Mouse (Mus musculus): ENCODE measurements around the gene Cnih2.
"Not testable (repeated sequence)": the region's sequence is repeated elsewhere in the genome, so short reads cannot be mapped to it uniquely, and the experiment has no call there.

The Cnih2 gene

DNA sequence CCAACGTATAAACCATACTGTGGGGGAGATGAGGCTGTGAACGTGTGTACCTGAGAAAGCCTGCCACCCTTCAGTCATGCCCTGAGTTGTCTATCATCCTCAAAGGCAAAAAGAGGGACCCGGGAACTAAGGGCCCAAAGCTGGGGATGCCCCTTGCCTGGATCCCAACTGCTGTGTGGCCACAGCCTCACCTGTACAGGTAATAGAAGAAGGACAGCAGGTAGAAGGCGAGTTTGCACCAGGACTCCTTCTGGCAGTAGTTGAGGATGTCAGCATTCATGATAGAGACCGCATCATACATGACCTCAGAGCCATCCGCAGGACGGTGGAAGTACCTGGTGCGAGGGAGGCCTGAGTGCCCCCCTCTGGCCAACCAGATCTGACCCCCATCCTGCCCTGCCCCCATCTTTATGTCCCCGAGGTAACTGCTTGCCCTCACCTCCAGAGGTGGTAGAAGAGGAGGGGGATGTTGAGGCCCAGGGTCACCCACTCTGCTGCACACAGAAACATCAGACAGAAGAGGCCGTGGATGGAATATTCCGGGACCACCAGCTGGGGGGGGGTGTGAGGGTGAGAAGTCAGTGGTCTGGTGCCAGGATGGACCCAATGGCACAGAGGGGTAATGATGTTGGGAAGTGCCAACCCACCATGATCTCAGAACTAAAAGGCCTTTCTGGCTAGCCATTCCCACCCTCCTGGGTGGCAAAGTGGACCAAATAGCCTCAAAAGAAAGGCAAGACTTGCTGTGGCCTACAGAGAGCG lies 4.7 kb downstream of the Cnih2 start:
- DNase-seq: no peak

DNA sequence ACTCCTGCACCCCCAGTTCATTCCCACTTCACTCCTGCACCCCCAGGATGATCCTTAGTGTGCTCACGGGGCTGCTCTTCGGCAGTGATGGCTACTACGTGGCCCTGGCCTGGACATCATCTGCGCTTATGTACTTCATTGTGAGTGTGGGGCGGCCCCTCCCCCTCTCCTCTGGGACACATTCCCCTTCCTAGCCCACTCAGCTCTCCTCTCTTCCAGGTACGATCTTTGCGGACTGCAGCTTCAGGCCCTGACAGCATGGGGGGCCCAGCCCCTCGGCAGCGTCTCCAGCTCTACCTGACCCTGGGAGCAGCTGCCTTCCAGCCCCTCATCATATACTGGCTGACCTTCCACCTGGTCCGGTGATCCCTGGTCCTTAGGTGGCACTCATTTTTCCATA lies 6.2 kb downstream of the Cnih2 start:
- DNase-seq: no peak

DNA sequence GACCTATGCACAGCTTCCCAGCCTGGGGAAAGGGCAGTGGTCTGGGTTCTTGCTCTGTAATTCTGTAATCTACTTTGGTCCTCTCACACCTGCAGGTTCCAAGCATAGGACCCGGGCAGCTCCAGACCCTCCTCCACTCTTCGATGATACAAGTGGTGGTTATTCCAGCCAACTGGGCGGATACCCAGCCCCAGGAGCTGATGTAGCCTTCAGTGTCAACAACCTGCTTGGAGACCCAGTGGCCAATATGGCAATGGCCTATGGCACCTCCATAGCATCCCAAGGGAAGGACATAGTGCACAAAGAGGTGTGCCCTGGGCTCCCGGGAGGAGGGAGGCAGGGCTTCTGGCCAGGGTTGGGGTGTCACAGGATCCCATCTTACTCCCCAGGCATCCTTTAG lies 9.0 kb downstream of the Cnih2 start:
- no peak for DNase-seq

DNA sequence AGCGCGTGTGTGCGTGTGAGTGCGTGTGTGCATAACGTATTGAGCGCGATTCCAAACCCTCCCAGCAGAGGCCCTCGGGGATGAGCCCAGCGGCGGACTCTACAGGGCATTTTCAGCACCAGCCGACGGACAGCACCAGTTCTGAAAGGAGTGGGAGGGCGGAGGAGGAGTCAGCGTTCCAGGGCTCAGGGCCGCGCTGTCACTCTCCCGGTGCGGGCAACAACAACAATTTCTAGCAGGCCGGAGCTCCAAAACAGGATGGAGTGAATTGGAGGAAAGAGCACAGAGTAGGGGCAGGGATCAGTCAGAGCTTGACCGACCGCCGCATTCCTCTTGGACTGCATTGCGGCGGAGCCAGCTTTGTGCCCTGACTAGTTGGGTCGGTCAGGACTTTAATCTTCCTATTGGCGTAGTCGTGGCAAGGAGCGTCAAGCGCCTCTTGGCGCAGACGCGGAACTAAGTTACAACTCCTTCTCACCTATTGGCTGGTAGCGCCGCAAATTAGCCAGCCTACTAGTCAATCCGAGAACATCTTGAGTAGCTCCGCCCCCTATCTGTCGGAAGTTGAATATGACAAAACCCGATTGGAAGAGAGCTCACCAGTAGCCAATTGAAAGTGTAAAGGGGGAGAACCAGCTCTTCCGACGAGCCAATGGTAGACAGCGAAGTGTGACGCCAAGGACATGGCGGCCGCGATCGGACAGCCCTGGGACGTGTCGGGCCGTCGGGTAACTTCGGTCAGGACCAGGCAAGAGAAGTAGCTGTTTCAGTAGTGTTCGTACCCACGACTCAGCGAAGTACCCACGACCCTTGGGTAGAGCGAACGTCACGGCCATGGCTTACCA lies 10.2 kb downstream of the Cnih2 start, which contains the start of gene Yif1a:
Gene Yif1a, plus strand, starts transcription at position 655 of the 845 bp plus-strand sequence.
- peak; percentile 96 for DNase-seq

DNA sequence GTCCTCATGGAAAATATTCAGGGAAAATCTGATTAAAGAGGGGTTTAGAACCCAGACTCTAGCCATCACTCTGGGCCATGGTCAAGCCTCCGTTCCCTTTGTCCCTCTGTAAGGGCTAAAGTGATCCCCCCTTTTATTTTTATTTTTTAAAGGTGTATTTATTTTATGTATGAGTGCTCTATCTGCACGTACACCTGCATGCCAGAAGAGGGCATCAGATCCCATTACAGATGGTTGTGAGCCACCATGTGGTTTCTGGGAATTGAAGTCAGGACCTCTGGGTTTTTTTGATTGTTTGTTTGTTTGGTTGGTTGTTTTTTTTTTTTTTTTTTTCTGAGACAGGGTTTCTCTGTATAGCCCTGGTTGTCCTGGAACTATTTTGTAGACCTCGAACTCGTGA lies 11.8 kb downstream of the Cnih2 start:
- DNase-seq: not testable (repeated sequence)

DNA sequence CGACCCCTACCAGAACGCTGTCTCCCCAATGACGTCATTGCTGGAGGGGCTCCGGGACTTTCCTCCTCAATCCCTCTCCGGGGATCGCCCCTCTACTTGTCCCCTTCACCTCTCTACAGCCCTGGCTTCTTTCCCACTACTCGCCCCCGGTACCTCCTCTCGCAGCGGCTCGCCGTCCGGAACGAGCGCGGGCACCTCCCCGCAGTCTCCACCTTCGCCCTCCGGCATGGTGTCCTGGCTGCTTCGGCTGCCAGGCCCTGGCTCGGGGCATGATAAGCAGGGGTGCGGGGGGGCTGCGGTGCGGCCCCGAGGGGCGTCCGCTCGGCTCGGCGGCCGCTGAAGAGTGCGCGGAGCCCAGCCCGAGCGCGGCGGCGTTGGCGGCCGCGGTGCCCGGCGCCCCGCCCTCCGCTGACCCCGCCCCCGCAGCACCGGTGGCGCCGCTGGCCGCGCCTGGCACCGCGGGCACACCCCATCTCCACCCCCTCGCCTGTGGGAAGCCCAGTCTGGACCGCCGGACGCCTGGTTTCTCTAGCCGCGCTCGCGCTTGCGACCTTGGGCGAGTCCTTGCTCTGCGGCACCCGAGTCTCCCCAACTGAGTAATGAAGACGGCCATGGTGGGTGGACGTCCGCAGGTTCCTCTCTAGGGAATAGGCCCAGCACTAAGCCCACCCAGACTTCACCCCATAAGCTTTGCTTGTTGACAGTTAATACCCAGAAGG lies 13.0 kb downstream of the Cnih2 start, which contains the start of gene Tmem151a:
Gene Tmem151a, minus strand, starts transcription at position 387 of the 719 bp plus-strand sequence.
- peak; percentile 67 for DNase-seq

DNA sequence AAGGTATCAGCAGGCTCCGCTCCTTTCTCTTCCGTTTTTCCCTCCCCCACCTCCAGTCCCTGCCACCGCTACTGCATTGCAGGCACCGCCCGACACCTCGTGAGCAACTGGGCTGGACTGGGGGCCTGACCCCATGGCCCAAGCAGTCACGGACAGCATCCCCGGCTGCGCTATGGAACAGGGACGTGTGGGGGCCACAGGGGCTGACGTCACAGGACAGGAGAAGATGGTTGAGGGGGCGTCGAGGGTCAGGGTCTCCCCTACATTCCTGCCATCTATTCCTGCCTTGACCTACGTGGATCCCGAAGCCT lies 13.5 kb downstream of the Cnih2 start:
- no peak for DNase-seq

DNA sequence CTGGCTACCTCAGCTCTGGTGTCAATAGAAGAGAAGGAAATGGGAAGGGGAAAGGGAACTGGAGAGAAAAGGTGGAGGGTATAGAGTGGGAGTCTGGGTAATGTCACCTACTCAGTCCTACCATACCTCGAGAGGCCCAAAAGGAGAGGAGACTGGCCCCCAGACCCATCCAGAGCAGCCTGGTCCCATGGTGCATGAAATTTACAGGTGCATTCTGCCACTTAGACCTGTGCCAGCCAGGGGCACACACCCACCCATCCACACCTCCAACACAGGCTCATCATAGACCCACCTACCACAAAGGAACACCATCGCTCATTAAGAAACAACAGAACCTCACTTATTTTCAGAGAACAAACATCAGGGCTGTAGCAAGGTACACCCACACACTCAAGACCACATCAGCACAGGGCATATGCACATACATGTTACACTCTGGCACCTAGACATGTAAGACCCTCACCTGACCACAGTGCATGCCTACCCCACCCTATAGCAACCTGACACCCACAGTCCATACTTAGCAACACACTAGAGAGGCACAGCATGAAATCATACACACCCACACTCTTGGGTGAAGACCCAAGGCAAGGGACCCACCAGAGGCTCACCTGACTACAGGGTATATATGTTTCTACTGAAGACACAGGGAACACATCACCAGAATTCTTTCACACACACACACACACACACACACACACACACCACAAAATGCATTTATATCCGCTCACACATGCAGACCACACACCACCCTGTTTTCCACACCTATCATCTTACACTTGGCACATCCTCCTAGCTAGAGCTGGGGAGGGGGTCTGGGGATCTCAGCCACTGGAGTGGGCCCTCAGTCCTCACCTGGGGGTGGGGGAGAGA lies 14.1 kb downstream of the Cnih2 start:
- no peak for DNase-seq

DNA sequence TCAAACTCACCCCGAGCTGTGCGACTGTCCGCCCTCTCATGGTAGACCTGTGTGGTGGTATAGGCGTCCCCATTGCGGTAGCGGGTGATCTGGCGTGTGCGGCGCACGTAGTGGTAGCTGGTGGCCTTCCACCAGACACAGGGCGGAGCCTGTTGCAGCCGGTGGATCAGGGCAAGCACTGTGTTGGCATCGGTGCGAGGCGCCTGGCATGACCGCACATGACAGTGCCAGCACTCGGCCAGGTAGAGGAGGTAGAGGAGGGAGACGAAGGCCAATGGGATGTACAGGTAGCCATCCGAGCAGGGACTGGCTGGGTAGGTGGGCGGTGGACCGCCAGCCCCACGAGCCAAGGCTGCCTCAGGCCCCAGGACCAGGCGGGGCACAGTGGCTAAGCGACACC lies 15.7 kb downstream of the Cnih2 start:
- DNase-seq: no peak

DNA sequence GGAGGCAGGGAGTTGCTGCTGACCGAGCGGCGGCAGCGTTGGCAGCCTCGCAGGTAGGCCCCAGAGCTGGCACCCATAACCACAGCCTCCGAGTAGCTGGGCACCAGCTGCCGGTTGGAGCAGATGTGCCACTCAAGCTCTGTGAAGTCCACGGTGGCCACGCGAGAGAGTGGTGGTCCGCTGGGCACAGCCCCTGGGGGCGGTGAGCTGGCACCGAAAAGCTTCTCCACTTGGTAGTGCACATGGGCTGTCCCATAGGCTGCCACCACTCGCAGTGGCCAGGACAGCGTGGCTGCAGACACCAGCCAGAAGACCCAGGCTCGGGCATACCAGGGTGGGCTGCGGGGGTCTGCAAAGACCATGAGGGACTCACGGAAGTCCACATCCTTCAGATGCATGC lies 16.3 kb downstream of the Cnih2 start:
- no peak for DNase-seq

DNA sequence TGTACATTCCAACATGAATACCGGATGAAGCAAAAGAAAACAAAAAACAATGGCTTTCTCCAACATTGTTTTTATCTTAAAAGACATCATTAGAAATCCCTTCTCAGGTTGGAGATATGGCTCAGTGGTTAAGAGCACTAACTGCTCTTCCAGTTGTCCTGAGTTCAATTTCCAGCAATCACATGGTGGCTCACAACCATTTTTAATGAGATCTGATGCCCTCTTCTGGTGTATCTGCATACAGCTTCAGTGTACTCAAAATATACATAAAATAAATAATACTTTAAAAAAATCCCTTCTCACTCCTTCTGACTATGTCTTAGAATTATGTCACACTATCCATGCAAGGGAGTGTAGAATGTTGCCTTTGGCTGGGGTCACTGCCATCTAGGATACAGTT lies 19.0 kb downstream of the Cnih2 start:
- DNase-seq: no peak

DNA sequence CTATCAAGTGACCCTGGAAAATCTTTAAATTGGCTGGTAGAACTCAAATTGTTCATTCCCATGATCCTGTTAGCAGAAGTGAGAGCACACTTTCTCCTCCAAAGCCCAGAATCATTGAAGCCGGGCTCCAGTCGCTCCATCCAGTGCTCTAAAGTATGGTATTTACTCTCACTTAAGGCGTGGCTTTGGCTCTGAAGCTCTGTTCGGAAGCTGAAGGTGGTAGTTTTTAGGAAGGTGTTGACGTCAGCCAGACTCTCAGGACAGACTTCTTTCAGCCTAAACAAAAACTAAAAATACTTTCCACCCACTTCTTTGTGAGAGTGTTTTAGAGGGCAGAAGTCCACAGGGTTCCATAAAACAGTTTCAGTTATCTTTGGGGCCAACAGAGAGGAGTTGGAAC lies 24.8 kb downstream of the Cnih2 start:
- DNase-seq: no peak

DNA sequence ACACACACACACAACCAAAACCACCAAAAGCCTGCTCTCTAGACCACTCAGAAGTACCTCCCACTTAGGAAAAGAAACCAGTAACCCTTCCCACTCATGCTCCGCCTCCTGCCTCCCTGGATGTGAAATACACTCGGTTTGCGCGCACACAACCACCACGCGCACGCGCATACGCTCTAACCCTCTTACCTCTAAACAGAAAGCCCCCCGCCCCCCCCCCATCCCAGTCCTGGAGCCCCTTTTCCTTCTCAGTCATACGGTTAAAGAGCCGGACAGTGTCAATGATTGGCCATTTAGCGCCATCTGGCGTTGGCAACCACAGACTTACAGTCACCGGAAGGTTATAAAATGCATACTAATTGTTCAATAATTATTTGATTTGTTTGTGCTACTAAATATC lies 25.3 kb downstream of the Cnih2 start:
- DNase-seq: peak; percentile 72

DNA sequence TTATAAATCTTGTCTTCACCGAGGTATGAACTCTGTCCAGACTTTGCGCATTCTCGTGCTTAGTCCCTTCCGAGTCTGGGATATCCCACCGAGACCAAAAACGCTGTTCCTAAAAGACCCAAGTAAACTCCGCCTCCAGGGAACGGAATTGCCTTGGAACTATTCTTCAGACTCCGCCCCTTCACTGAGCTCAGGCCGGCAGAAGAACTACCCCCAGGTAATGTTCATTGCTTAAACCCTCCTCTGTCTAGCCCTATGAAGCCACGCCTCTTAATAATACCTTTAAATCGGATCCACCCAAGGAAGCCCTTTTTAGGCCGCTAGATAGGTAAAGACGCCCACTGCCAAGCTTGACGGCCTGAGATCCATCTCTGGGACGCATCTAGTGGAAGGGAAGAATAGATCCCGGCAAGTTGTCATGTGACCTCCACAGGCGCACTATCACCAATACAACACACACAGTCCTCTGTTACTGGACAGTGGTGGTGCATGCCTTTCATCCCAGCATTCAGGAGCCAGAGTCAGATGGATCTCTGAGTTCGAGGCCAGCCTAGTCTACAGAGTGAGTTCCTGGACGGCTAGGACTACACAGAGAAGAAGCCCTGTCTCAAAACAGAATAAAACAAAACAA lies 25.8 kb downstream of the Cnih2 start:
- peak; percentile 22 for DNase-seq

DNA sequence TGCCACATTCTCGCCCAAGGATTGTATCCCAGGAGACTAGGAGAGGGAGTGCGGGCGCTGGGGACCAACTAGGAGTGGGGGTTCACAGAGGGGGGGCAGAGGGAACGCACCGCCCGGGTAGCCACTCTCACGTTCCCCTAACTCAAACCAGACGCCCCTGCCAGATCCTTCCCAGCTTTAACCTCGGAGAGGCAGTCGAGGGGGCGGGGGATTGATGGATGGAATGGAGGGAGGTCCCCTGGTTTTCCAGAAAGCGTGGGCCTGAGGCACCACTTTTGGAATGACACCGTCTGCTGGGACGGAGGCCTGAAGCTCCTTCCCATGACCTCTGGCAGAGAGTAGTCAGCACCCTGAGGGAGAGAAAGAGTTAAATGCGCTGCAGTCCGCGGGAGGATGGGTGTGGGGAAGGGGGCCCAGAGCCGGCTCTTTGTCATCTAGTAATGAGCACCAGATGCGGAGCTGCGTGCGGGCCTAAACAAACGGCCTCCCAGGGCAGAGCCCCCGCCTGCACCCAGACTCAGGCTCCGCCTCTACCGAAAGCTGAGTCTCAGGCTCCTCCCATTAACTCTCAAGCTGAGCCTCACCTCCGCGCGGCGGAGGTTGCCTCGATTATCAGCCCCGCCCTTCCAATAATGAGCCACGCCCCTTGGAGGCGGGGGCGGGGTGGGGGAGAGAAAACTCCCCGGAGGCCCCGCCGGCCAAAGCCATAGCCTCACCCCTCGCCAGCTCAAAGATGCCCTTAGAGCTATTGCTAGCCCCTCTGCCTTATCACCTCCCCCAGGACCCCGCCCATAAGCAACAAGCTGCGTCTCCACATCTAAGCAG lies 26.6 kb downstream of the Cnih2 start:
- DNase-seq: peak; percentile 77

DNA sequence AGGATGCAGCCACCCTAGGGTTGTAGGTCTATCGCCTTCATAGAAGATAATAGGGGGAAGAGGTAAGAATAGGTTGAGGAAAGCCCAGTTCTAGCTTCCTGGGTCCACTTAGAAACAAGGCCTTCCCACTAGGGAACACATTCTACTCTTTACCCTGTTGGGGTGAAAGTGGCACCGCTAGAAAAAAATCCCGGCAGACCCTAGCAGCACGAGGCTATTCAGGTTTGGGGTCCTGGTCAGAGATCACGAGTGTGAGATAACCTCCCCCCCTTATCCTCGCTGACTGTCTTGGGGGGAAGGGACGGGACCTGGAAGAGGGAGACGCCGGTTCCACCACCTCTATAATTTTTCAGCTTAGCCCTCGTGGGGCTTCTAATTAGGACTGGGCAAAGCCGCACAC lies 27.2 kb downstream of the Cnih2 start:
- no peak for DNase-seq

DNA sequence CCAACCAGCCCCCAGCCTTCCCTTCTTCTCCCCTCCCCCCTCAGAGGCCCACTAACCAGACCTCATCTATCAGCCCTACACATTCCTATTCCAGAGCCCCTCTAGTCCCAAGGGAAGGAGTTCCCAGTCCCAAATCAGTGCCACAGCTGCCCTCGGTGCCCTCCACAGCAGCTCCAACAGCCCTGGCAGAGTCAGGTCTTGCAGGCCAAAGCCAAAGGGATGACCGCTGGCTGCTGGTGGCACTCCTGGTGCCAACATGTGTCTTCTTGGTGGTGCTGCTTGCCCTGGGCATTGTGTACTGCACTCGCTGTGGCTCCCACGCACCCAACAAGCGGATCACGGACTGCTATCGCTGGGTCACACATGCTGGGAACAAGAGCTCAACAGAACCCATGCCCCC lies 28.3 kb downstream of the Cnih2 start:
- no peak for DNase-seq

DNA sequence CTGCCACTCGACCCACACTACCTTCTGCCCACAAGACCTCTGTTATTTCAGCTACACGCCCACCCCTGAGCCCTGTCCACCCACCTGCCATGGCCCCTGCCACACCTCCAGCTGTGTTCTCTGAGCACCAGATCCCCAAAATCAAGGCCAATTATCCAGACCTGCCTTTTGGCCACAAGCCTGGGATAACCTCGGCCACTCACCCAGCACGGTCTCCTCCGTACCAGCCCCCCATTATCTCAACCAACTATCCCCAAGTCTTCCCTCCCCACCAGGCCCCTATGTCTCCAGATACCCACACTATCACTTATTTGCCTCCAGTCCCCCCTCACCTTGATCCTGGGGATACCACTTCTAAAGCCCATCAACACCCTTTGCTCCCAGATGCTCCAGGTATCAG lies 28.8 kb downstream of the Cnih2 start:
- no peak for DNase-seq

DNA sequence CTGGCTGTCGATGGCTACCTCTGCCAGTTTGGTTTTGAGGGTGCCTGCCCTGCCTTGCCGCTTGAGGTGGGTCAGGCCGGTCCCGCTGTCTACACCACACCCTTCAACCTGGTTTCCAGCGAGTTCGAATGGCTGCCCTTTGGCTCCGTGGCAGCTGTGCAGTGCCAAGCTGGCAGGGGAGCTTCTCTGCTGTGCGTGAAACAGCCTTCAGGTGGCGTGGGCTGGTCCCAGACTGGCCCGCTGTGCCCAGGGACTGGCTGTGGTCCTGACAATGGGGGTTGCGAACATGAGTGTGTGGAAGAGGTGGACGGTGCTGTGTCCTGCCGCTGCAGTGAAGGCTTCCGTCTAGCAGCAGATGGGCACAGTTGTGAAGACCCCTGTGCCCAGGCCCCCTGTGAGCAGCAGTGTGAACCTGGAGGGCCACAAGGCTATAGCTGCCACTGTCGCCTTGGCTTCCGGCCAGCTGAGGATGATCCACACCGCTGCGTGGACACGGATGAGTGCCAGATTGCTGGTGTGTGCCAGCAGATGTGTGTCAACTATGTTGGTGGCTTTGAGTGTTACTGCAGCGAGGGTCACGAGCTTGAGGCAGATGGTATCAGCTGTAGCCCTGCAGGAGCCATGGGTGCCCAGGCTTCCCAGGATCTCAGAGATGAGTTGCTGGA lies 29.6 kb downstream of the Cnih2 start:
- DNase-seq: no peak

DNA sequence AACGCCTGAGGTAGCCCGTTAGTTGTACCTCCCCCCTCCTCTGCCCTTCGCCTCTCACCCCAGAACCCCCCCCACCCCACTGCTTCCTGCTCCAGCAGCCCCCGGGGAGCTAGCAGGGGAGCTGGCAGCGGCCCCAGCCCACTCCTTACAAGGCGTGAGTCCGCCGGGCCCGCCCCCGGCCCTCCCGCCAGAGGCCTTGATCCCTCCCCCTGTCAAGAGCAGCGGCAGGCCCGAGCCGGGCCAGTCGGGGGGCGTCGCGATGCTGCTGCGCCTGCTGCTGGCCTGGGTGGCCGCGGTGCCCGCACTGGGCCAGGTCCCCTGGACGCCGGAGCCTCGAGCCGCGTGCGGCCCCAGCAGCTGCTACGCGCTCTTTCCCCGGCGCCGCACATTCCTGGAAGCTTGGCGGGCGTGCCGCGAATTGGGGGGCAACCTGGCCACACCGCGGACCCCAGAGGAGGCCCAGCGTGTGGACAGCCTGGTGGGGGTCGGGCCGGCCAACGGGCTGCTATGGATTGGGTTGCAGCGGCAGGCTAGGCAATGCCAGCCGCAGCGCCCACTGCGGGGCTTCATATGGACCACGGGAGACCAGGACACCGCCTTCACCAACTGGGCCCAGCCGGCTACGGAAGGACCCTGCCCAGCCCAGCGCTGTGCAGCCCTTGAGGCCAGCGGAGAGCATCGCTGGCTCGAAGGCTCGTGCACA lies 30.3 kb downstream of the Cnih2 start, which contains the start of gene Cd248:
Gene Cd248, plus strand, starts transcription at position 212 of the 703 bp plus-strand sequence.
- peak; percentile 47 for DNase-seq
